22 mouse cellular contexts compared by ENCODE assay signal in the genomic region with DNA sequence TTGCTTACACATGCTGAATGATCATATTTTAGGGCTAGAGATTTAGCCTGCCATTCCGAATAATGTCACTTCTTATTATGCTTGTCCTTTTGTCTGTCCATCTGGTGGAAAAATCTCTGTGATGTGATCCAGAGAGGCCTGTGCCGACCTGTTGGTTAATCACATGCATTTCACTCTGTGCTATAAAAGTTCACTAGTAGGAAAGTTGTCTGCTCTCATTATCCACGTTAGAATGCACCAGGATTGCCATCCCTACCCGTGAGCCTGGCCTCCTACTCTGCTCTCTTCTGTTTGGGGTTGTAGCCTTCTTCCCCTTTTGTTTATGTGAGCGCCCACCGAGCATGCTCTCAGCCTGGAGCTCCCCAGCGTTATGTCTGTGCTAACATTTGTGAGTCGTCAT.
A peak's percentile ranks its signal among the peaks of the same experiment; 100 is the strongest.
DNase-seq lines count a peak whose midpoint lies in the region; ATAC-seq lines count a peak whose summit lies in the region.
"Had no signal": no experiment of that assay in that cellular context is flagged by ENCODE, and none has a peak within 500 bp of the region (broad histone marks: within the 10 kb centered on the region; RNA-seq: fewer than 3 reads in every experiment).

No protein-coding gene starts in this region.

- no peak for ATAC-seq in forebrain, embryonic 11.5 days (replicated peaks; ENCODE audit: low FRiP score)
- ATAC-seq in midbrain, embryonic 14.5 days (ENCODE audit: low FRiP score, low TSS enrichment), result no peak
- ATAC-seq: hindbrain, postnatal 0 days; Patski had no signal

- no peak overlapping the region for H3K4me2 ChIP-seq in forebrain, embryonic 11.5 days (ENCODE audit: low read depth, low read length, severe bottlenecking)
- no peak overlapping the region for H3K4me2 ChIP-seq in midbrain, embryonic 14.5 days (ENCODE audit: low read length)
- H3K4me2 ChIP-seq: embryonic facial prominence, embryonic 15.5 days; forebrain, embryonic 12.5 days; heart, embryonic 12.5 days; hindbrain, embryonic 12.5 days had no signal

- no peak overlapping the region for H3K9ac ChIP-seq in forebrain, embryonic 11.5 days (ENCODE audit: low read length)
- no peak overlapping the region for H3K9ac ChIP-seq in midbrain, embryonic 14.5 days (replicated peaks; ENCODE audit: low read length)
- H3K9ac ChIP-seq: embryonic facial prominence, embryonic 15.5 days; forebrain, embryonic 12.5 days; heart, embryonic 12.5 days; hindbrain, embryonic 12.5 days had no signal

- H3K27ac ChIP-seq in forebrain, embryonic 10.5 days, result peak overlapping the region; percentile 56; the same call in 1 of the 2 replicates
- no peak overlapping the region for H3K27ac ChIP-seq in forebrain, embryonic 11.5 days (ENCODE audit: low read depth, low read length)
- peak overlapping the region; percentile 61 for H3K27ac ChIP-seq in midbrain, embryonic 10.5 days (replicated peaks)
- no peak overlapping the region for H3K27ac ChIP-seq in midbrain, embryonic 14.5 days (replicated peaks; ENCODE audit: low read depth, low read length)
- 0 out of 2 replicates have a peak overlapping the region, but pooled peaks have one; percentile 44 for H3K27ac ChIP-seq in embryonic facial prominence, embryonic 10.5 days (replicated peaks)
- H3K27ac ChIP-seq: embryonic facial prominence, embryonic 15.5 days; forebrain, embryonic 12.5 days; gastrocnemius, adult 2 months; hindbrain, embryonic 12.5 days; hindbrain, postnatal 0 days had no signal

- DNase-seq in forebrain, embryonic 10.5 days (ENCODE audit: extremely low spot score, low spot score), result no peak
- no peak for DNase-seq in forebrain, embryonic 11.5 days (ENCODE audit: low spot score)
- peak; percentile 18 for DNase-seq in midbrain, embryonic 10.5 days (ENCODE audit: low spot score)
- no peak for DNase-seq in midbrain, embryonic 14.5 days
- DNase-seq in embryonic facial prominence, embryonic 10.5 days (ENCODE audit: low spot score), result no peak
- DNase-seq in retina, postnatal 1 day, result peak; percentile 84
- DNase-seq in thymus, postnatal 0 days (ENCODE audit: low spot score), result no peak
- DNase-seq in heart, postnatal 14 days, result no peak
- DNase-seq: adrenal gland, adult 8-10 months; adrenal gland, postnatal 36 days; cerebellum, adult 2 months; cerebellum, postnatal 10 days; gastrocnemius, adult 2 months; gastrocnemius, postnatal 25 days; heart, postnatal 36 days had no signal

- no peaks in the 10 kb centered on the region for H3K36me3 ChIP-seq in forebrain, embryonic 10.5 days (replicated peaks)
- no peaks in the 10 kb centered on the region for H3K36me3 ChIP-seq in forebrain, embryonic 11.5 days (ENCODE audit: control insufficient read depth, insufficient read depth, low read length)
- H3K36me3 ChIP-seq in midbrain, embryonic 10.5 days, result no peaks in the 10 kb centered on the region
- H3K36me3 ChIP-seq in midbrain, embryonic 14.5 days (ENCODE audit: control insufficient read depth, insufficient read depth, low read length), result no peaks in the 10 kb centered on the region
- no peaks in the 10 kb centered on the region for H3K36me3 ChIP-seq in embryonic facial prominence, embryonic 10.5 days (replicated peaks)
- H3K36me3 ChIP-seq: embryonic facial prominence, embryonic 15.5 days; forebrain, embryonic 12.5 days; heart, embryonic 12.5 days; hindbrain, embryonic 12.5 days had no signal

- H3K4me3 ChIP-seq in forebrain, embryonic 10.5 days, result no peak overlapping the region
- no peak overlapping the region for H3K4me3 ChIP-seq in forebrain, embryonic 11.5 days (ENCODE audit: low read depth, low read length)
- H3K4me3 ChIP-seq in midbrain, embryonic 10.5 days, result no peak overlapping the region
- H3K4me3 ChIP-seq in midbrain, embryonic 14.5 days (replicated peaks; ENCODE audit: low read depth, low read length), result no peak overlapping the region
- H3K4me3 ChIP-seq in embryonic facial prominence, embryonic 10.5 days, result no peak overlapping the region
- H3K4me3 ChIP-seq: embryonic facial prominence, embryonic 15.5 days; erythroblast, embryonic 14.5 days; forebrain, embryonic 12.5 days; gastrocnemius, adult 2 months; heart, embryonic 12.5 days; hindbrain, embryonic 12.5 days had no signal

- peaks cover 21% of the 10 kb centered on the region for H3K4me1 ChIP-seq in forebrain, embryonic 10.5 days
- peaks cover 3% of the 10 kb centered on the region; the same call in 1 of the 2 replicates for H3K4me1 ChIP-seq in forebrain, embryonic 11.5 days (replicated peaks; ENCODE audit: control insufficient read depth, insufficient read depth, low read length)
- H3K4me1 ChIP-seq in midbrain, embryonic 10.5 days, result peaks cover 20% of the 10 kb centered on the region
- H3K4me1 ChIP-seq in midbrain, embryonic 14.5 days (ENCODE audit: control insufficient read depth, insufficient read depth, low read length), result peaks cover 5% of the 10 kb centered on the region; the same call in 1 of the 2 replicates
- H3K4me1 ChIP-seq in embryonic facial prominence, embryonic 10.5 days, result peaks cover 20% of the 10 kb centered on the region

- WGBS in forebrain, embryonic 10.5 days, result 46% methylated on average over 8 of the region's 8 CpGs
- 40% methylated on average over 8 of the region's 8 CpGs for WGBS in forebrain, embryonic 11.5 days
- WGBS in midbrain, embryonic 10.5 days, result 57% methylated on average over 8 of the region's 8 CpGs
- 40% methylated on average over 8 of the region's 8 CpGs for WGBS in midbrain, embryonic 14.5 days
- 57% methylated on average over 8 of the region's 8 CpGs for WGBS in embryonic facial prominence, embryonic 10.5 days

- no peaks in the 10 kb centered on the region for H3K9me3 ChIP-seq in forebrain, embryonic 10.5 days
- no peaks in the 10 kb centered on the region for H3K9me3 ChIP-seq in forebrain, embryonic 11.5 days (ENCODE audit: control insufficient read depth, low read length)
- H3K9me3 ChIP-seq in midbrain, embryonic 10.5 days (replicated peaks), result no peaks in the 10 kb centered on the region
- H3K9me3 ChIP-seq in midbrain, embryonic 14.5 days (ENCODE audit: control insufficient read depth, low read length), result no peaks in the 10 kb centered on the region
- no peaks in the 10 kb centered on the region for H3K9me3 ChIP-seq in embryonic facial prominence, embryonic 10.5 days
- H3K9me3 ChIP-seq: embryonic facial prominence, embryonic 15.5 days; forebrain, embryonic 12.5 days; heart, embryonic 12.5 days; hindbrain, embryonic 12.5 days had no signal

- intact Hi-C loops in heart, postnatal 14 days (cut with DNase I), result loop anchor here (5.0 kb wide), 1 partner anchor 106 kb away; no protein-coding TSS in a partner anchor

- no peaks in the 10 kb centered on the region for H3K27me3 ChIP-seq in forebrain, embryonic 10.5 days (ENCODE audit: poor library complexity, severe bottlenecking)
- no peaks in the 10 kb centered on the region for H3K27me3 ChIP-seq in forebrain, embryonic 11.5 days (ENCODE audit: control insufficient read depth, insufficient read depth, low read length)
- no peaks in the 10 kb centered on the region for H3K27me3 ChIP-seq in midbrain, embryonic 10.5 days (ENCODE audit: low read depth, poor library complexity, severe bottlenecking)
- H3K27me3 ChIP-seq in midbrain, embryonic 14.5 days (ENCODE audit: control insufficient read depth, insufficient read depth, low read length), result no peaks in the 10 kb centered on the region
- H3K27me3 ChIP-seq in embryonic facial prominence, embryonic 10.5 days (replicated peaks; ENCODE audit: low read depth, poor library complexity, severe bottlenecking), result no peaks in the 10 kb centered on the region
- H3K27me3 ChIP-seq: embryonic facial prominence, embryonic 15.5 days; forebrain, embryonic 12.5 days; heart, embryonic 12.5 days; hindbrain, embryonic 12.5 days; Patski had no signal

Comparison
In these comparisons a context has a peak if more than half of its experiments do, and no peak if none do; other contexts are left out.
1. DNase-seq: peak in midbrain, embryonic 10.5 days (single experiment) and retina, postnatal 1 day (single experiment); none in forebrain, embryonic 10.5 days (single experiment), forebrain, embryonic 11.5 days (single experiment), midbrain, embryonic 14.5 days (single experiment), embryonic facial prominence, embryonic 10.5 days (single experiment), thymus, postnatal 0 days (single experiment) and heart, postnatal 14 days (0 of 2).
2. H3K27ac ChIP-seq: peak in forebrain, embryonic 10.5 days (single experiment), midbrain, embryonic 10.5 days (single experiment) and embryonic facial prominence, embryonic 10.5 days (single experiment); none in forebrain, embryonic 11.5 days (single experiment) and midbrain, embryonic 14.5 days (single experiment).